Mouse (Mus musculus): Measurements from ENCODE around the gene Mtch1. TPM values are rescaled to one million over a fixed set of nuclear protein-coding genes. Genes with fewer than 3 reads are reported as not detected.

Gene Mtch1
- polyA plus RNA-seq, 1 experiment from 2014 or later = 533 TPM

DNA sequence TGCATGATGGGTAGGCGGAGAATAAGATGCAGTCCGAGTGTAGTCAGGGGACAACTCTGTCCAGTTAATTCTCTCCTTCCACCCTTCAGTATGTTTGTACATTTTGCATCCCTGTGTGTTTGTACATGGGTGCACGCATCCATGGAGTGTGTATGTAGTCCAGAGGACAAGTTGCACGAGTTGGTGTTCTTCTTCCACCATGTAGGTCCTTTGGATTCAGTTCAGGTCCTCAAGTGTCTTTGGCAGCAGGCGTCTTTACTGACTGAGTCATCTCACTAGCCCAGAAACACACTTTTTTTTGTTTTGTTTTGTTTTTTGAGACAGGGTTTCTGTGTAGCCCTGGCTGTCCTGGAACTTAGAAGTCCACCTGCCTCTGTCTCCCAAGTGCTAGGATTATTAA lies 4.5 kb downstream of the Mtch1 start:
- 91% methylated on average over 5 of the region's 5 CpGs for WGBS

DNA sequence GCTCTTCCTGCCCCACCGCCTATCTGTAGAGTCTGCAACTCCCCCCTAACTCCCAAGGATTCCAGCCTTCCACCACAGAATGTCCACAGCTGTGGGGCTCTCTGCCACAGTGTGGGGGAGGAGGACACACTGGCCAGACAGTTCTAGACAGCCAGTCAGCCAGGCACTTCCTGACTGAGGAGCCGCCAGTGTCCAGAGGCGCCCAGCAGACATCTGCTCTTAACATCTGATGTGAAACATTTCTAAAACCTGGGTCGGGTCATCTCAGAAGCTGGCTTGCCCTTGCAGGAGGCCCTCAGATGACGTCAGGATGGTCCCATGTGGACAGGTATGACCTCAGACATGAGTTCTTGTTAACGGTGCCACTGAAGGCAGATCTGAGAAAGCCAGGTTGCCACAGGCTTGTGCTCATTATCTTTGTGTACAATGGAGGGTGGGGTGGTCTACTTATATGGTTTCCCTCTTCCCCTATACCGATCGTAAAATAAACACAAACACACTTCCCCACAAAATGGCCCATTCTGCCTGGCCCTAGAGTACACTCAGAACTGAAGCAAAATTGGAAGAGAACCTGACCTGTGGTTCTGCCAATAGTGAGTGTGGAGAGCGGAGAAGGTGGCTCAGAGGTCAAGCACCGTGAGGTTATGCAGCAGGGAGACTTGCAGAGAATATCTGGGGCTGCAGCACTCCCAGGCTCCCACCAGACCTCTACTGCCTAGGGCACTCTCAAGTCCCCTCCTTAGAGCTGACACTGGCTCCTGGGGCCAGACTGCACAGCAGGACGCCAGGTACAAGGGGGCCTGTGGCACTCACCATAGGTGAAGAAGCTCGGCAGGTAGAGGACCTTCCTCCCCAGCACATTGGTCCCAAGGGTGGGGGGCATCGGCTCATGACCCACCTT lies 5.5 kb downstream of the Mtch1 start:
- WGBS = 50% methylated on average over 13 of the region's 13 CpGs
- H3K27me3 ChIP-seq (ENCODE audit: control insufficient read depth, insufficient read depth, low read length) = no peaks in the 10 kb centered on the region
- H3K4me3 ChIP-seq (replicated peaks; ENCODE audit: low read depth, low read length) = no peak overlapping the region
- H3K4me2 ChIP-seq (ENCODE audit: low read length) = no peak overlapping the region; the same call in 1 of the 2 replicates
- H3K9me3 ChIP-seq (ENCODE audit: control insufficient read depth, low read length) = no peaks in the 10 kb centered on the region
- DNase-seq = no peak
- peak overlapping the region; percentile 78 for H3K27ac ChIP-seq (replicated peaks; ENCODE audit: low read depth, low read length)
- H3K9ac ChIP-seq (replicated peaks; ENCODE audit: low read length) = no peak overlapping the region; the same call in 1 of the 2 replicates
- ATAC-seq (ENCODE audit: low FRiP score, low TSS enrichment) = no peak
- H3K4me1 ChIP-seq (ENCODE audit: control insufficient read depth, insufficient read depth, low read length) = peaks cover 26% of the 10 kb centered on the region
- peaks cover 60% of the 10 kb centered on the region for H3K36me3 ChIP-seq (ENCODE audit: control insufficient read depth, insufficient read depth, low read length)

More for the DNA sequence above, 4.5 kb downstream of the Mtch1 start:
- peaks cover 29% of the 10 kb centered on the region for H3K4me1 ChIP-seq (ENCODE audit: control insufficient read depth, insufficient read depth, low read length)
- DNase-seq (no peak), ATAC-seq (ENCODE audit: low FRiP score, low TSS enrichment) (no peak)
- no peak overlapping the region for H3K9ac ChIP-seq (replicated peaks; ENCODE audit: low read length)
- H3K9me3 ChIP-seq (ENCODE audit: control insufficient read depth, low read length) = no peaks in the 10 kb centered on the region
- H3K36me3 ChIP-seq (ENCODE audit: control insufficient read depth, insufficient read depth, low read length) = peaks cover 54% of the 10 kb centered on the region
- no peak overlapping the region for H3K4me2 ChIP-seq (ENCODE audit: low read length)
- H3K4me3 ChIP-seq (replicated peaks; ENCODE audit: low read depth, low read length) = no peak overlapping the region
- no peaks in the 10 kb centered on the region for H3K27me3 ChIP-seq (ENCODE audit: control insufficient read depth, insufficient read depth, low read length)
- H3K27ac ChIP-seq (replicated peaks; ENCODE audit: low read depth, low read length) = no peak overlapping the region

DNA sequence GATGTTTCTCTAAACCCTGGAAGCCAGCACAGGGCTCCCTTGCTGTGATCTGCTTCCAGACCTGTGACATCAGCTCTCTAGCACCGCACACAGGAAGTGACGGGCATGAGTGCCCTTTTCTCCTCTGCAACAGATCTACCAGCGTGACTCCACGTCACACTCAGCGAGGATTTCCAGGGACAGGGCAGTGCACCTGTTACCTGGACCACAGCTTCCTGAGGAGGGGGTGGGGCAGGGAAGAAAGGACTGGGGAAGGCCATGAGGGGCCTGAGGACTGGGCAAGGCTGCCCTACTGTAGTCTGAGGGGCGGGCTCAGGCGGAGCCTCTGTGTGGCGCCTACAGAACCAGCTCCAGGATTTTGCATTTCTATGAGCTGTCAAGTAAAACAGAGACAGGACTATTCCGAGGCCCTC lies 6.1 kb downstream of the Mtch1 start:
- Histone ChIP-seq H3K4me2 (ENCODE audit: low read length) (peak overlapping the region; percentile 8; the same call in 1 of the 2 replicates), H3K4me3 (replicated peaks; ENCODE audit: low read depth, low read length) (no peak overlapping the region), H3K4me1 (ENCODE audit: control insufficient read depth, insufficient read depth, low read length) (peaks cover 26% of the 10 kb centered on the region), H3K9me3 (ENCODE audit: control insufficient read depth, low read length) (no peaks in the 10 kb centered on the region), H3K27me3 (ENCODE audit: control insufficient read depth, insufficient read depth, low read length) (no peaks in the 10 kb centered on the region), H3K27ac (replicated peaks; ENCODE audit: low read depth, low read length) (peak overlapping the region; percentile 78), H3K9ac (replicated peaks; ENCODE audit: low read length) (no peak overlapping the region; the same call in 1 of the 2 replicates), H3K36me3 (ENCODE audit: control insufficient read depth, insufficient read depth, low read length) (peaks cover 67% of the 10 kb centered on the region)
- no peak for ATAC-seq (ENCODE audit: low FRiP score, low TSS enrichment)
- WGBS = 12% methylated on average over 9 of the region's 9 CpGs
- peak; percentile 70 for DNase-seq

DNA sequence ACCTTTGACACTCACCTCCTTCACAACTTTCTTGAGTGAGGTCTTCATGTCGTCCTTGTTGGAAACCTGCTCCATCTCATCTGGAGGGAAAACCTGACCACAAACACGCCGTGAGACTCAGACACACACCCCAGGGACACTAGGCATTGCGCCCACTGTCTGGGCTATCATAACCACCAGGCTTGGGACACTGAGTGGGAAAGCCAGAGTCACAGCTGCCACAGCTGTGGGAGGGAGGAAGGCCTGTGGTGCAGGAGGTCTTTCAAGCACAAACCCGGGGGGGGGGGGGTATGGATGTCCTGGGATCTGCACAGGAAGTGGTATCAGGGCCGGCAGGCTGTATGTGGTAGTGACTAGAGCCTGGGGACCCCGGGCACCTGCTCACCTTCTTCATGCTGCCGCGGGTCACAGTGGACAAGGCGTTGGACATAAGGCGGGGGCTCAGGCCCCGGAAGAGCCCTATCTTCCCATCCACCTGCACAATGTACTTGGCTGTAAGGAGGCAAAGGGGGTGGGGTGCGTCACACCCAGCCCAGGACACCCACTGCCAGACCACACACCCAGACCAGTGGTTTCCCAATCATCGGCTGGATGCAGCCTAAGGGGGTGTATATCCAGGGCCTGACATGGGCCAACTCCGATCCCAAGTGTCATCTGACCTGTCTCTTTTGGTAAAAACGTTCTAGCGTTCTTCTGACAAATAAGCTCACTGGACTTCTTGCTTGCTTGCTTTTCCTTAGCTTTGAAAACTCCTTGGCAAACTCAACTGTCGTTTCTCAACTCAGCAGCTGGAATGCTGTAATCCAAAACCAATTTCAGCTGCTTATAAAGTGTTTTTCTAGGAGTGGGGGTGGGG lies 7.1 kb downstream of the Mtch1 start:
- no peak for ATAC-seq (ENCODE audit: low FRiP score, low TSS enrichment)
- no peak overlapping the region for H3K27ac ChIP-seq (replicated peaks; ENCODE audit: low read depth, low read length)
- 85% methylated on average over 18 of the region's 18 CpGs for WGBS
- no peak for DNase-seq
- H3K27me3 ChIP-seq (ENCODE audit: control insufficient read depth, insufficient read depth, low read length) = no peaks in the 10 kb centered on the region
- H3K4me2 ChIP-seq (ENCODE audit: low read length) = no peak overlapping the region
- H3K9me3 ChIP-seq (ENCODE audit: control insufficient read depth, low read length) = no peaks in the 10 kb centered on the region
- no peak overlapping the region for H3K4me3 ChIP-seq (replicated peaks; ENCODE audit: low read depth, low read length)
- H3K9ac ChIP-seq (replicated peaks; ENCODE audit: low read length) = no peak overlapping the region
- peaks cover 19% of the 10 kb centered on the region for H3K4me1 ChIP-seq (ENCODE audit: control insufficient read depth, insufficient read depth, low read length)
- H3K36me3 ChIP-seq (ENCODE audit: control insufficient read depth, insufficient read depth, low read length) = peaks cover 76% of the 10 kb centered on the region

DNA sequence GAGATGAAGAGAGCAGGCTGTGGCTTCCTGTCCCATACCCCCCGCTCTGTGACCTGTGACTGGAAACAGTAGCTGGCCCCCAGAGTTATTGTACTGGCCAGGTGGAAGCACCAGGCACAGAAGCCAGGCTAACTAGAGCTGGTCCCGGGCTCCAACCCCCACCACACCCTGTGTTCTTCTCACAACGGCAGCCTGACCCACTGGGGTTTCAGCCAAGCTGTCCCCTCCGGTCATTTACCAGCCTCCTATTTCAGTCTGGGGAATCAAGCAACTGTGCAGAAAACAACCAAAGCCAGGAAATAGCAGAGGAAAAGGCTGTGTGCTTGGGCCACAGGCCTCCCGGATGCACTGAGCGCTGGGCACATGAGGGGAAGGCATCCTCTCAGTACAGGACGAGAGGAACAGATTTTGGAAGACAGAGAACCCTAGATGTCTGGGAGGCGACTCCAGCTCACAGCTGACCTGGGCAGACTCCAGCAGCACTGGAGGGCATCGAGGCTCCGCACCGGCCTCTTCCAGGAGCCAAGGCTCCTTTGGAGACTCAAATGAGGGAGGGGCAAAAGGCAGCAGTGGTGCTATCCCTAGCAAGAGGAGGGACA lies 8.5 kb downstream of the Mtch1 start:
- Histone ChIP-seq H3K4me2 (ENCODE audit: low read length) (no peak overlapping the region), H3K27me3 (ENCODE audit: control insufficient read depth, insufficient read depth, low read length) (no peaks in the 10 kb centered on the region), H3K4me3 (replicated peaks; ENCODE audit: low read depth, low read length) (no peak overlapping the region), H3K36me3 (ENCODE audit: control insufficient read depth, insufficient read depth, low read length) (peaks cover 80% of the 10 kb centered on the region), H3K27ac (replicated peaks; ENCODE audit: low read depth, low read length) (peak overlapping the region; percentile 64; the same call in 1 of the 2 replicates), H3K9me3 (ENCODE audit: control insufficient read depth, low read length) (no peaks in the 10 kb centered on the region), H3K9ac (replicated peaks; ENCODE audit: low read length) (no peak overlapping the region), H3K4me1 (ENCODE audit: control insufficient read depth, insufficient read depth, low read length) (peaks cover 12% of the 10 kb centered on the region)
- 83% methylated on average over 11 of the region's 11 CpGs for WGBS
- ATAC-seq (ENCODE audit: low FRiP score, low TSS enrichment) (no peak), DNase-seq (no peak)

DNA sequence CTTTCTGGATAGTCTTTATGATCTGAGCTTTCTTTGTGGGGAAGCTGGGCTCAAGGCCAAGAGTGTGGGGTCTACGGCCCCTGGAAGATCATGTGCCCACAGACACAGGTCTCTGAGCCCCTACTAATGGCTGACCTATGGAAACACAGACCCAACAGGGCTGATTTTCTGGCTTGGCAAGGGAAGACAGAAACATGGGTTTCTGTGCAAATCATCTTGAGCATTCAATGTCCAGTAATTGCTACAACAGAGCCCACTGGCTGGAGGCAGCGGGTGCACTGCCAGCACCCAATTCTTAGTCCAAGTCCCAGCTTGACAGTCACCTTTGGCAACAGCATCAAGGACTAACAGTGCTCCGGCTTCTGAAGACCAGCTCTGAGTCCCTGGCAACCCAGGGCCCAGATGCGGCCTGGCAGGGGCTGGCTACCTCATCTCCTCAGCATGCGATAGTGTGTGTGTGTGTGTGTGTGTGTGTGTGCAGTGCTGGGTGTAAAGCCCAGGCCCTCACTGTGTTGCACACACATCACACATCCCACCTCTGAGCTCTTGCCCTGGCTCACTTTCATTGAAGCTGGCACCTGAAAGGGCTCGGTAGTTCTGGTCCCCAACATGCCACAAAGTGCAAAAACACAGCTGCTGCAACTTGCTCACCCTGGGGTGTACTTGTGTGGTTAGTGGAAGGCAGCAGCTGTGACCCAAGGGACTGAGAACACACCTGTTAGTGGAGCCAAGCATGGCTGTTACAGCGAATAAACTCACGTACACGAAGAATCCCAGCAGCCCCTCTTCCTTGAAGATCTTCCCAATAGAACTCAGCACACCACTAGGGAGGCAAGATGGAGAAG lies 9.5 kb downstream of the Mtch1 start:
- Histone ChIP-seq H3K9ac (replicated peaks; ENCODE audit: low read length) (no peak overlapping the region), H3K4me2 (ENCODE audit: low read length) (no peak overlapping the region), H3K4me1 (ENCODE audit: control insufficient read depth, insufficient read depth, low read length) (peaks cover 12% of the 10 kb centered on the region), H3K4me3 (replicated peaks; ENCODE audit: low read depth, low read length) (no peak overlapping the region), H3K27me3 (ENCODE audit: control insufficient read depth, insufficient read depth, low read length) (no peaks in the 10 kb centered on the region), H3K9me3 (ENCODE audit: control insufficient read depth, low read length) (no peaks in the 10 kb centered on the region), H3K27ac (replicated peaks; ENCODE audit: low read depth, low read length) (peak overlapping the region; percentile 64), H3K36me3 (ENCODE audit: control insufficient read depth, insufficient read depth, low read length) (peaks cover 83% of the 10 kb centered on the region)
- DNase-seq (peak; percentile 58), ATAC-seq (ENCODE audit: low FRiP score, low TSS enrichment) (peak; percentile 24; the same call in 1 of the 2 replicates)
- WGBS = 81% methylated on average over 9 of the region's 9 CpGs

DNA sequence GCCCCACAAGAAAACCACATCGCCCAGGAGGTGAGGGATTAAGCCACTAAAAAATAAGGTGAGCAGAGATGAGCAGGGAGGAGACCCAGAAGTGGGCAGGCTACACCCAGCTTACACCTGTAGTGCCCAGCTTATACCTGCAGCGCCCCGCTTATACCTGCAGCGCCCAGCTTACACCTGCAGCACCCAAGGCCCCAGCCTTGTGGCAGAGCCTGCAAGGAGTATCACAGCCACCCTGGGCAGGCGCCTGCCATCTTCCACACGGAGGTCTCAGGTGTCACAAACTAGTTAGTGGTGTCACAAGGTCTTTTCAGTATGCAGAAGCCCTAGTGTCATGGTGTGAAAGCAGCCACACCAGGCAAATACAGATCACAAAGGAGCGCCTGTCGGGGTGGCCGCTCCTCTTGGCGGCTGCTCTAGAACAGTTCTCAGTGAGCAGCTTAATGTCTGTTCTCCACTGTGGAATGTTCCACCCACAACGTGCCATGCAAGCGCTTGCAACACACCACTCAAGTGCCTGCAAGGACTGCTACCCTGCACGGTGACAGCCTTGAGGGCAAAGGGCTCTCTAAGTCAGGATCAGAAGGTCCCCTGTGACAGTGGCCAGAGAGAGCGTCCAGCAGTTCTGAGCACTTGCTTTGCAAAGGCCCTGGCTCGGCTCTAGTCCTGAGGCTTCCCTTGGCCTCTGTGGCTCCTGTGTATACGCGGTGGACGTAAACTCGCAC lies 11.3 kb downstream of the Mtch1 start:
- no peak overlapping the region for H3K27ac ChIP-seq (replicated peaks; ENCODE audit: low read depth, low read length)
- no peak overlapping the region for H3K4me2 ChIP-seq (ENCODE audit: low read length)
- no peak overlapping the region for H3K4me3 ChIP-seq (replicated peaks; ENCODE audit: low read depth, low read length)
- peaks cover 86% of the 10 kb centered on the region for H3K36me3 ChIP-seq (ENCODE audit: control insufficient read depth, insufficient read depth, low read length)
- 95% methylated on average over 19 of the region's 19 CpGs for WGBS
- H3K27me3 ChIP-seq (ENCODE audit: control insufficient read depth, insufficient read depth, low read length) = no peaks in the 10 kb centered on the region
- H3K9ac ChIP-seq (replicated peaks; ENCODE audit: low read length) = no peak overlapping the region
- ATAC-seq (ENCODE audit: low FRiP score, low TSS enrichment) (no peak), DNase-seq (no peak)
- H3K4me1 ChIP-seq (ENCODE audit: control insufficient read depth, insufficient read depth, low read length) = peaks cover 2% of the 10 kb centered on the region; the same call in 1 of the 2 replicates
- no peaks in the 10 kb centered on the region for H3K9me3 ChIP-seq (ENCODE audit: control insufficient read depth, low read length)

All from midbrain, embryonic 14.5 days (tissue).